Mouse (Mus musculus) activated CD4-positive, CD25-positive, alpha-beta regulatory T cell, adult 4 months (primary cell): ENCODE results near the gene Cdkal1. TPM values are rescaled to one million over a fixed set of nuclear protein-coding genes. Genes with fewer than 3 reads are reported as not detected.

Experiments
- ATAC-seq: one replicate; pipeline ENCODE4 v1.8.0; 2017
- polyA plus RNA-seq, 2 experiments: library from polyadenylated mRNA; unstranded; fragments of 100-300 nt; shearing (Covaris generic); gene quantifications; one replicate each; pipeline ENCODE4 v1.2.1; 2017

Cdkal1 gene
- polyA plus RNA-seq, 2 experiments from 2014 or later: 28.7 to 40.9 TPM

DNA sequence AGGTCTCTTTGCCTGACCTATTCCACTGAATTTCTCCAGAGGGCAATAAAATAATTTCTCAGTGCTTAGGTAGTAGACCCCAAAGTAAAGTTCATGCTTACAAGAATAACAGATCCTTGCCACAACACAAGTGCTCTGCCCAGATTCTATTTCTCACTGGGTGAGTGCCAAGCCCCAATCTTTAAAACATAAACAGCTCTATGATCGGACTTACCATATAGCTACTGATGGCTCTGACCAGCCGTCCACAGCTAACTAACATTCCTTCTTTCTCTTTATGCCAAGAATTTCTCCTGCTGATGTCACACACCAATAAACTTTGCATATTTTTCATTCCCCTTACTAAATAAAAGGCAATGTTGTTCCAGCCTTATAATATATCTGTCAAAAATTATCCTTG lies 283.0 kb downstream of the Cdkal1 start:
- no peak for ATAC-seq

DNA sequence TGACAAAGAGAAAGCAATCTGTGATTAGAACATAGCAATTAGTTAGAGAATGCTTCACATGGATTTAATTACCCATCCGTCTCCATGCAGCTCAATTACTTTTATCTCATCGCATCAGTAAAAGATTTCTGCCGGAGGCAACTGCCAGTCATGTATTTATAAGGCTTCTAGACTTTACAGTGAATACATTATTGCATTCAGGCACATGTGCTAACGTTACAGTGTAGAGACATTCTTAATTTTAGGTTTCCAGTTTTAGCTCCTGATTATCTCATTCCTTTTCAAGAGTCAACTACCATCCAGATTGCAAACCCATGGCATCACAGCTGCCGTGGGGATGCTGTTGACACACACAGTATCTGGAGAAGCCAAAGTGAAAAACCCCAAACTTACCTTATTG lies 289.8 kb downstream of the Cdkal1 start:
- ATAC-seq: no peak

DNA sequence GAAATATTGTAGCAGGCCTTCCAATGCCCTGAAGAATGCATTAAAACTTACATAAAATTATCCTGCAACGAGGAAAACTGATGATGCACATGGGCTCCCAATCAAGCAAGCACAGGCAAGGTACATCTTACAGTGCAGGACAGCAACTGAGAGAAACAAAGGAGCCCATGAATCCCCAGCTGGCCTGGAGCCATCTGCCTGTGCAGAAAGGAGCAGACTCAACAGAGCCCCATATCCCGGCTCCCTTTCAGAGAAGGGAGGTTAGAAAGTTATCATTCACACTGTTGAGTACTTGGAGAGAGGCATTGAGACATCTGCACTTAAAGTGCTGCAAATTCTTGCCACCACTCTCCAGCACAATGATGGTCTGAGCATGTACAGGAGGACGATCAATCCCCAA lies 296.3 kb downstream of the Cdkal1 start:
- no peak for ATAC-seq

DNA sequence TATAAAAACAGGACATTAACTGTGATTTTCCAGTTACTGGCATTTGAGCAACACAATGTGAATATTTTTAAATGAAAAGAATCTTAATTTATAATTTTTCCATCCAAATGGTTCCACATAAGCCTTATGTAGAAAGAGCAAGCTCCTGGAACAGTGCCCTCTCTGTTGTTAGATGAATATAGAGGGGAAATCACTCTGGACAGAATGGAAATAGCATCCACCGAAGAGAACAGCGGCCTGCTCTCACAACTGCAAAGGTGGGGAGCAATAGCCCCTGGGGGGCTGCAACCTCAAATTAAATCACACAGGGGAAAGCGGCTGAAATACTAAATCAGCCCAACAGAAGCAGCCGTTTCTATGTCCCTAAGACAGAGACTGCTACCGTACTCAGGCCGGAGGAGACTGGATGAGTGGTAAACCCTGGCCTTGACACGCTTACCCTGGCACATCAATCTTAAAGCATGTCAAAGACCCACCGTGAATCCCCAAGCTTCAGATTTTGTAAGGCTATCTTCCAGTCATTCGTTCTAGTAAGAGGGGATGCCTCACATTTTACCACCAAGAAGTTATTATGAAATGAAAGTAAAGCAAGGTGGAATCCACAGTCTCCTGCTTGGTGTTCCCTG lies 300.2 kb downstream of the Cdkal1 start:
- no peak for ATAC-seq

DNA sequence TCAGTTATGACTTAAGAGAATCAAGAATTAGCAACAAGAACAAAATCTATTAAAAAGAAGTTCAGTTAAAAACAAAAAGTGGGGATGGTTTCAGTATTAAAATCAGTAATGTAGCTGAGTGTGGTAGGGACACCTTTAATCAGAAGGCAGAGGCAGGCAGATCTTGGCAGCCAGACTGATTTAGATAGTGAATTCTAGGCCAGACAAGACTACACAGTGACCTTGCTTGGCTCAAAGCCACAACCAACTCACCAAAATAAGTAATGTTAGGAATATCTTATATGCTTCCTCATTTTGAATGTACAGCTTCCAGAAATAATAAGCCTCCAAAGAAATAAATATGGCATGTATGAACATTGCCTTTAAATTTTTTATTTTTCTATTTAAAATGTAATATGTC lies 301.7 kb downstream of the Cdkal1 start:
- ATAC-seq: no peak

DNA sequence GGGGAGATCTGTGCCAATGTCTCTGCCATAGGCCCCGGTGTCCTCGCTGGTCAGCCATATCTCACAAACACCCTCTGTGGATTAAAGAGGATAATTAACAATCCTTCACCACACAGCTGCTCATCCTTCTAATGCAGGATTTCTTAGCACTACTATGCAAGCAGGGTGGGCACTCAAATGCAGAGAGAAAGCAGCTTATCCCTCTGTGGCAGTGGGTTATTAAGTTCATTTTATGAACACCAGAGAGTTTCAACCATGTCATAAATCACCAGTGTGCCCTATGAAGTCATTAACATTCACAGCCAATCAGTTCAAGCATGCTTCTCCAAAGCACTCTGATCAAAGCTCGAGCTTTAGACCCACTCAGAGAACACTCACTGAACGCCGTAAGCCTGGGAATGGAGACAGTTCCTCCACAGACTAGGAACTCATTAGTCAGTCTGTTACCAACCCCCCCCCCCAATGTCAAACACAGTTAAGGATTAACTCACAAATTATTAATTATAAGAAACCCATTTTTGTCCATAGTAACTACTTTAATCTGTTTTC lies 303.1 kb downstream of the Cdkal1 start:
- ATAC-seq: no peak

DNA sequence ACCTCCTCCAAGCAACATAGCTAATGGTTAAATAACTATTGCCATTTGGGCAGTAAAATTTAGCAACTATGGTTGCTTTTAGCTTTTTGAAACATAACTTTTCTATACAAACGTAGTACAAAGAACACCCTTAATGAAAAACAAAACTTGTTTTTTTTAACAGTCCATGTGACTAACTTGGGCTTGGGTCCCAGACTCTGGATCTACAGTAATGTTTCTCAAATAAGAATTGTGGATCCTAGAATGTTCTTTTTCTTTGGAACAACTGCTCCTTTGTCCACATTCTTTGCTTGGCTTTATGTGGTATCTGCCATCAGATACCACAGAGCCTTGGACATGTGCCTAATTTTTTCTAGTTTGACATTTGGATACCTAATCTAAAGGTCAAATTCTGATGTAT lies 304.6 kb downstream of the Cdkal1 start:
- ATAC-seq: no peak

DNA sequence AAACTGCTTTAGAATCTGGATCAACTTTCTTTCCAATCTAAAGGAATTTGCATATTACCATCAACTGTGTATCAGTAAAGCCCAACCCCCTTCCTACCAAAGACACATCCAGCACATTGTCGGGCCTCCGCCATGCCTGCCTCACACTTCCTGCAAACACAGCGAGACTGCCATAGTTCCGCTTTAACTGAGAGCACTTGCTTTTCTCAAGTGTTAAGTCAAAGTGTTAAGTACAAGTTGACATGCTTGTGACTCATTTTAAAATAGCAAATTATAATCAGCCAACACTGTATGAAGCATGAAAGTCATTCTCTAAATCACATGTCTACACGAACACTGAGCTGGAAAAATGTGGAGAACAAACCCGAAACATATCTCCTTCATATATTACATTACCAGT lies 305.3 kb downstream of the Cdkal1 start:
- ATAC-seq: no peak

DNA sequence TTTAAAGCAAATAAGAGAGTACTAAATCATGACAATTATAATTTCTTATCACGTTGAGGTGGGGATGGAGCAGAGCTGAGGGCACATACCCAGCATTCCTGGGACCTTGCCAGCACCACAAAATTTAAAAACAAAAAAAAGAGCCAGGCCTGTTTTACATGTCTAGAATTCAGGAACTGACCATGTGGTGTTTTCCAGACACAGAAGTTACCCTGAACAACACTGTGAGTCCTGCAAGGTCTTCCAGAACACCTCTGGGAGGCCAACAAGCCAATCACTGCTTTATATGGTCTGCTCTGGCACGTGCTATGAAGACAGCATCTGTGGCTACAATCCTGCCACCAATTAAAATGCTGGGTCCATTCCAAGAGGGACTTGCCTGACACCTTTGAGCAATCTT lies 305.7 kb downstream of the Cdkal1 start:
- no peak for ATAC-seq

DNA sequence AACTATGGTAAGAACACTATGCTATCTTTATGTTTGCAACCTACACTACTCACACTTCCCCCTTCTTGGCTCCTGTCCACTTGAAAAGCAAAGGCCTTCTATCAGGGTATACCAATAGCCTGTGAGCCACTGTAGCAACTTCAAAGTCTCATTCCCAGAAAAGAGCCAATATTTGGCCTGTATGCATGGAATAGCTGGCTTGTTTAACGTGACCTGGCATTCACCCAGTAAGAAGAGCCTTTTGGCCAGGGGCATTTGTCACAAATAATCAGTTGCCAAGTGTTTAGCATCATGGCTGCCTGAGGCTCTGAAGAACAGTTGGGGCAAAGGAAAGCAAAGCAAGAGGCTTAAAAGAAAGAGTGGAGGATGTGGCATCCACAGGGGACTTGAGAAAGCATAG lies 317.6 kb downstream of the Cdkal1 start:
- no peak for ATAC-seq

DNA sequence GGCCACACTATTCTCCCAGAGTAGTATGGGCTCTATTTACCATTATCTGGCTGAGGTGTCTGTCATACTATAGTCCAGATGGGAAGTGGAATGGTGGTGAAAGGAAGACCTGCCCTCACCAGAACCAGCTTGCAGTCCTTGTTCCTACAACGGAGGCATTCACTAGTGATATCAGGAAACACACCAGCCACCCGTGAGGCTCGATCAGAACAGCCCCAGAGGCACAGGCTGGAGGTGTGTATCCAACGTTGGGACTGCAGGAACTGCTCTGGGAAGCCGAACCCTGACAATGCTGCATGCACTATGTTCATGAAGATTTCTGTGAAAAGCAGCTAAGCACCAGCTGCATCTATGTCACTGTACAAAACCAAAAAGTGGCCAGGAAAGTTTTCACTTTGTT lies 321.9 kb downstream of the Cdkal1 start:
- ATAC-seq: no peak

DNA sequence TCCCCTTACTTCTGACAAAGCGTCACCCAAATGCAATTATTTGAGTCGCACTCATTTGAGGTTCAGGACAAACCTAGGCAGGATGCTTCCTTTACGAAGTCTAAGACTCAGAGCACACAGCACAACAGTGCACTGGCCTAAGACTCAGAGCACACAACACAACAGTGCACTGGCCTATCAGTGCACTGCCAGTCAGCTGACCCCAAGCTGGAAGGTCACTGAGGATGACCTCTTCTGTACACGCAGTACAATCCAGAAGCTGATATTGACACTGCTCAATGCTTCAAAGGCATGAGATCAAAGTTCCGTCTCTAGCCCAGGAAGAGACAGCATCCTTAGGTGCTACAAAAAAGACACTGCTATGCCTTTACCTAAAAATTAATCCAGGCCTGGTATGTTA lies 327.1 kb downstream of the Cdkal1 start:
- no peak for ATAC-seq

DNA sequence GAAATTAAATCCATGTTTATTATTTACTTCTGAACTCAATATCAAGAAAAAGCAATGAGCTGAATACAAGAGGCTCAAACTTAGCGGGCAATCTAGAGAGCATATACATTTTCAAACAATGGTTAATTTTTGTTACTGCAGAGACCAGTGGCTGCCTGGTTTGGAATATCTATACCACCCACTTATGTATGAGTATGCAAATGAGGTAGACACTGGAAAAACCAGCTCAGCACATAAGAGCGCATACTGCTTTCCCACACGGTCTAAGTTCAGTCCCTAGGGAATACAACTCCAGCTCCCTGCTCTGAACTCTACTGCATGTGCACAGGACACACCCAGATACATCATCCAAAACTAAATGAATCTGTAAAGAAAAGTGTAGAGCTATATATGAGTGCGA lies 334.2 kb downstream of the Cdkal1 start:
- ATAC-seq: no peak

DNA sequence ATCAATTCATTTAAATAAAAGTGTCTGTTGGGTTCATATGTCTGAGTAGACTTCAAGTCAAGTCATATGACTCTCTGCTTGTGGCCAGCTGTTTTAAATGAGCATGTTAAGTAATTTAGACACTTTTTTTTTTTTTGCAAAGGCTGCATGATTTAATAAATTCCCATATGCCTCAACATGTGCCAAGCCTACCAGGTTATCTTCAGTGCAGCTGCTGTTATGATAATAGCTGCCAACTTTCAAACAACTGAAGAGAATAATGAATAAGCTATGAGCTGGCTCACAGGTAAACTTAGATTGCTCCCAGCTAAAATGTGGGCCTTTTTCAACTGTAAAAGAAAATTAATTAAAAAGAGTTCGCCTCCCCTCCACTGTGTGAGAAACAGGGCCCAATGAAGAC lies 341.4 kb downstream of the Cdkal1 start:
- ATAC-seq: no peak

DNA sequence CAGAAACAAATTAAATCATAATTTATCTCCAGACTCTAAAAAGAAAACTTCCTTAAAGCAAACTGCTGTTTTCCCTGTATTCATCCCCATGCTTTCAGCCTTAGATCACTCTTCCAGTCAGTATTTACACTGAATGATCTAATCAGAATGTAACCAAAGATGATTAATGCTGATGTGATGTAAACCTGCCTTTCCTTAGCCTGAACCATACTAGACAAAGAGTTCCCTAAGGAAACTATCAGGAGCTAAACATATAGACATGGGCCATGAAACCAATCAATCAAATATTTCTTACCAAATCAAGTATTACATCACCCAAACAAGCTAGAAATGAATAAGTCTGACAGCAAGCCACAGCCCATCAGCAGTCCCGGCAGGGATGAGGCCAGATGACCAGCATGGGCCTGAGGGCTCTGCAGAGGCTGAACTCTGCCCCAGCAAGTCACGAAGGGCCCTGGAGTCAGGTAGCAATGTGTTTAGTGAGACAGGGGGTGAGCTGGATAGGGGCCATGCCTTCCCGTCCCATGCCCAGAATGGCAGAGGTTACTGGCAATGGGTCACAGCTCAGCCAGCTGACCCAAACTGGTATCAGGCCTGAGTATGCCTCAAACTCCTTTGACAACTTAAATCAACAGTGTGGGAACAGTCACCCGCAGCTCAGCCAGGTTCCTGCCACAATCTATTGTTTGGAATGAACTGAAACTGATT lies 350.5 kb downstream of the Cdkal1 start:
- no peak for ATAC-seq

DNA sequence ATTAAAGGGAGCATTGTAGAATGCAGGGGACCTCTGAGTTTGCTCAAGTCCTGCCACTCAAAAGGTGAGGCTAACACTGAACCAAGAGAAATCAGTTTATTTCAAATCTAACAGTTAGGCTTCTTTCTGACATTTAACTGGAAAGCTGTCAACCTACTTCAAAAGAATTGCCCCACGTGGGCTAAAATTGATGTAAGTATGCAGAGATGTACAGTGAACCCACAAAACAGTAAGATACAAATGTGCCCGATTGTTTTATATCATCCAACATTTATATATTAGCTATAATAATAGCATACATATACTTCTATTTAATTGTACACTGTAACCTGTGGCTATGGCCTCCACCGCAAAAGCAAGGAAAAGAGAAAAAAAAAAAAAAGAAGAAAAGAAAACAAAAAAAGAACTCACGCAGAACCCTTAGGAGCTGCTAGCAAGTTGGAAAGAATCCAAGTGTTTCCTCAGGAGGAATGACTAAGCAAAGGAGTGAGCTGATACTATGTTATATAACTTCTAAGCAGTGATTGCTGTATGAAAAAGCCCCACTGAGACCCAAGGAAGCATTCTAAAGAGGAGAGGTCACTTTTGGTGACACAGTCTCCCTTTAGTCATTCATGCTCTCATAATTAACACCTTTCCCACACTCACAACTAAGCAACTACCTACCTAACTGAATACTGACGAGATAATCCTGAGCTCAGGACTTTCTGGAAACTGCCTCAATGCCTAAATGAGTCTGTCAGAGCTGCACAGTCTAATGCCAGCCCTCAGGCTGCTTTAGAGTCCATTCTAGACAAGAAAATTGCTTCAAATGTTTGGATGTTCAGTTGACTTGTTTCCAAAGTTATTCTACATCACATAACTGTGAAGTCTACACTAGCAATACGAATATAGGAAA lies 352.1 kb downstream of the Cdkal1 start:
- no peak for ATAC-seq

DNA sequence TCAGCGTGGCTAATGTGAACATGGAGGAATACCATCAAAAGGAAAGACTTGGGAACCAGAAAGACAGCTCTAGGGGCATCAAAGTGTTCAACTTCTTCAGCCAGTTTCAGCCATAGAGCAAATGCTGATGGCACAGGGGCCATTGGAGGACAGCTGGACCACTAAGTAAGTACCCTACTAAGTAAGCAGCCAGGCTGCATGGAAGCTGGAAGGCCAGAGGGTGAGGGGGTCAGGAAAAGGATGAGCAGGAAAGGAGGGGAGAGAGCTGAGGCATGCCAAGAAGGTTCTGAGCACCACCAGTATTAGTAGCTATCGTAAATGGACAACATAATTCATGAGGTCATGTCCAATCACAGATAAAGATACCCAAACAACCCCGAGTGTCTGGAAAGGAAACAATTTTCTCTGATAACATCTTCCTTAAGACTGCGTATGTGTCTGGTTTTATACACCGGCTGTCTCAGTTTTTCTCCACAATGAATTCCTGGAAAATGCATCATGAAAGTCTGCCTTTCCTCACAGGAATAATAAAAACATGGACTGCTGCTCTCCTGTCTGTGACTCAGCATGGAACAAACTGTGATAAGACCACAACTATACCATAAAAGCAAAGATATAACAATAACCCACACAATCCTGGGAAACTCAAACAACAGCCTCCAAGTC lies 352.9 kb downstream of the Cdkal1 start:
- ATAC-seq: no peak

DNA sequence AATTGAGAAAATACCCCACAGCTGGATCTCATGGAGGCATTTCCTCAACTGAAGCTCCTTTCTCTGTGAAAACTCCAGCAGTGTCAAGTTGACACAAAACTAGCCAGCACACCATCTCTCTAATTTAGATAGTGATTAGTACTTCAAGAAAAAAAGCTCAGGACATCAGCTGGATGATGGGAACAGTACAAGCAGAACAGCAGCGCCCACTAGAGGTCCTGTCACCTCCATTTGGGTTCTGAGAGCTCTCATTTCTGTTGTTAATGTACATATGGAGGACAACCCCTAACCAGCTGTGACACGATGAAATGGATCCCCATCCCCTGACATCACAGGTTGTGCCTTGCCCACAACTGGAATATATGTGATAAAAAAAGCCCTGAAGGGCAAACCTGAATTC lies 354.3 kb downstream of the Cdkal1 start:
- ATAC-seq: no peak

DNA sequence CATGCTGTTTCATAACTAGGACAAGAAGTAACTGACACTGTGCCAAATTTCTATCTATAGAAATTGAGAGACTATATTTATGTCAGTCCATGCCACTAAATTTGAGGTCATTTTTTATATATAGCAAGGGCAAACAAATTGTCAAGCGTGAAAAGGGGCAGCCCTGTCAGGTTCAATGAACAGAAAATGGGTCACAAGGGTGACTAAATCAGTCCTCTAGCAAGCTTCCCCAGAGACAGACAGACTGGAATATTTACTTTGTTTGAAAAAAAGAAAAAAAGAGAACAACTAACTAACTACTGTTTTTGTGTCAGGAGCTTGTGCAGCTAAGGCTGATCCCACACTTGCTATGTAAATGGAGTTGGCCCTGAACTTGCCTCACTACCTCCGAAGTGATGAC lies 355.7 kb downstream of the Cdkal1 start:
- ATAC-seq: no peak

DNA sequence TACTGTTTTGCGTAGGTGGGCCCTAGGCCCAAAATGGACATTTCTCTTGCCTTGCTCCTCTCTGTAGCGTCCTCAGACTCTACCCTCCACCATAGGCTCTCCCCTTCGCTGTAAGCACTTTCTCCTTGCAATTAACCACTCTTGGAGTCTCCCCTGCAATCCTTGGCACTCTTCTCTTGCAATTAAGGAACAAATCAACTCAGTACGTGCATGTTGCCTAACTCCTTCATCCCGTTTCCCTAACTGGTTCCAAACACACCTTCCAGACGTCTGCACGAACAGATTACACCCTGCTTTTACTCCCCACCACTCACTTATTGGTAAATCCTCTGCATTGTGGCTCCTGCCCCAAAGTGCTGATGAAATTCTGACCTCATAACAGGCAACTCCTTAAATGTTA lies 358.2 kb downstream of the Cdkal1 start:
- ATAC-seq: no peak

DNA sequence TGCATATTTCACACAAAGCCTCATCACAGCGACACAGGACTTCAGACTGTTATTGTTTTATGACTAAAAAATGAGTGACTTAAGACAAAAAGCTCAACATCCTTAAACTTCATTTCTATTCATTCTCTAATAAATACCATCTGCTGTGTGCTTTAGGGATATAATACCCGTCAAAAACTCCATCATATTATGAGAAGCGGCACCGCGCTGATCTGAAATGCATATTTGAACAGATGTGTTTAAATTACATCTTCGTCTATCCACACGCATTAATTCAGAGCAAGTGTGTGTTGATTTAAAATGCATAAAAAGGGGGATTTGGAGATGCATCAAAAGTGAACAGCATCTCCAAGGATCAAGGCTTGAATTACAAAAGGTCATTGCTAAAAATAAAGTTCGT lies 365.1 kb downstream of the Cdkal1 start:
- no peak for ATAC-seq

DNA sequence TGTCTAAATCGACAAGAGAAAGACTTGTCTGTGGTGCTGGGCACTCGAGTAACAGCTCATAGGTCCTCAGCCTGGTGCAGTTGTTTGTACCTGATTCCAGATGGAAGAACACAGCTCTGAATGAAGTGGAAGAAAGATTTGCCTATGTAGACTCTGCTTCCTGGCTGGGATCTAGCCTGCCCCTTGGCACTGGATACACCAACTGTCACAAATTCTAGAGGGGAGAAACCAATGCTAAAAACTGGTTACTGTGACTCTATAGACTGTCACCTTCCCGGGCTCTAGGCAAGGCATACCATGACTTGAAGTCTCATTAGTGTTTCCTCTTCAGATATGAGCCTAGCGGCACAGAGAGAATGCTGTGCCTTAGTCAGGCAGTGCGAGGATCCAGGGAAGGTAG lies 366.0 kb downstream of the Cdkal1 start:
- no peak for ATAC-seq

DNA sequence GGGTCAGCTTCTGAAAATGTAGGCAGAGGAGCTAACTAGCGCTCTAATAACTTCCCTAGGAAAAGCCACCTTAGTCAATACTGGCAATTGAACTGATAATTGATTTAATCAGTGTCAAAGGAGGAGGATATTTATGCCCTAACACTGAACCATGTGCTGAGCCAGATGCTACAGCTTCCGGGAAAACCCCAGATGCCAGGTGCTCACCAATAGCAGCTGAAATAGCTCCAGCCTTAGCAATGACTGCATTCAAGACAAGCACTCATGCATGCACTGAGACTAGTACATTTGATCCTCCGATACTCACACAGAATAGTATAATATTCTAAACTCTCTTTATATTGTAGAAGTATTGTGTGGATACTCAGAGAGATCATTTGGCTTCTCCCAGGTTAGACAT lies 368.8 kb downstream of the Cdkal1 start:
- ATAC-seq: no peak
